Mouse (Mus musculus): ENCODE data around the gene Gc. TPM values are rescaled to one million over a fixed set of nuclear protein-coding genes. Genes with fewer than 3 reads are reported as not detected.

Gene Gc
- polyA plus RNA-seq, 1 experiment from 2014 or later: 122 TPM

DNA sequence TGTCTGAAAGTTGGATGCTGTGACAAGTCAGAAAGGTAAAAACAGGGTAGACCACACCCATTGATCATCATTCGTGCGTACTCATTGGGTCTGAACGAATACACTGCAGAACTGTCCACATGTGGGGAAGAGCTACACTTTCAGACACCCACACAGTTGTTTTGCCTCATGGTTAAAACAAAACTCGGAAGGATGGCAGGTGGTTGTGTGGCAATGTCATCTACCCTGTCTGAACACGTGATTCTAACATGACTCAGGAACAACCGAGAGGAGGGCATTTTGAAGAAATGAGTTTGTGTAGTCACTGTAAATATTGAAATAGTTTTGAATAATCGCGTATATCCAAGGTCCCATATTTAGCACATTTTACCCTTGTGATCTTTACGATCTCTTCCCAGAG lies 8.4 kb downstream of the Gc start:
- WGBS (ENCODE audit: insufficient replicate concordance): 70% methylated on average over 9 of the region's 9 CpGs
- no peak overlapping the region for H3K9ac ChIP-seq
- no peak overlapping the region for H3K4me2 ChIP-seq
- ATAC-seq (ENCODE audit: low read depth): no peak
- H3K27me3 ChIP-seq: no peaks in the 10 kb centered on the region
- no peak for DNase-seq
- no peaks in the 10 kb centered on the region for H3K9me3 ChIP-seq (replicated peaks)
- H3K4me1 ChIP-seq (replicated peaks): no peaks in the 10 kb centered on the region
- H3K36me3 ChIP-seq: no peaks in the 10 kb centered on the region; the same call in 1 of the 2 replicates
- no peak overlapping the region for H3K27ac ChIP-seq
- no peak overlapping the region for H3K4me3 ChIP-seq (replicated peaks)

DNA sequence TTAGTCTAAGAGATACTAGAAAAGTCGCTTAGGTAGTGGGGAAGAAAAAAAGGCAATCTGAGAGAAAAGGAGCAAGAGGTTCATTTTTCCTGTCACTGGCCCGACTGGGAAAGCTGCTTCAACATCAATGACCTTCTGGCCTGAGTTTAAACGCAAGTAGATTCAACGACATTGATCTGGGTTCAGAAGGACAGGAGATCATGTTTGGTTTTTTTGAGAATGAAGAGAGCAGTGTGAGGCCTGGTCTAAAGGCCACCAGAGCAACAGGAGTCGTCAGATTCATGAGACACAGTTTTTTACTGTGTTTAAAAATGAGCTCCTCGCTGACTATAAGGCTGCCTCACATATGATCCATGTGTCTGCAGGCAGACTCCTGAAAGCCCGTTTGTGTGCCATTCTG lies 9.7 kb downstream of the Gc start:
- no peak overlapping the region for H3K4me3 ChIP-seq (replicated peaks)
- H3K27me3 ChIP-seq: no peaks in the 10 kb centered on the region
- H3K4me1 ChIP-seq (replicated peaks): no peaks in the 10 kb centered on the region
- no peak overlapping the region for H3K9ac ChIP-seq
- DNase-seq (no peak), ATAC-seq (ENCODE audit: low read depth) (no peak)
- H3K4me2 ChIP-seq: no peak overlapping the region
- H3K27ac ChIP-seq: no peak overlapping the region
- no peaks in the 10 kb centered on the region for H3K9me3 ChIP-seq (replicated peaks)
- WGBS (ENCODE audit: insufficient replicate concordance): 39% methylated on average over 7 of the region's 7 CpGs
- H3K36me3 ChIP-seq: no peaks in the 10 kb centered on the region; the same call in 1 of the 2 replicates

DNA sequence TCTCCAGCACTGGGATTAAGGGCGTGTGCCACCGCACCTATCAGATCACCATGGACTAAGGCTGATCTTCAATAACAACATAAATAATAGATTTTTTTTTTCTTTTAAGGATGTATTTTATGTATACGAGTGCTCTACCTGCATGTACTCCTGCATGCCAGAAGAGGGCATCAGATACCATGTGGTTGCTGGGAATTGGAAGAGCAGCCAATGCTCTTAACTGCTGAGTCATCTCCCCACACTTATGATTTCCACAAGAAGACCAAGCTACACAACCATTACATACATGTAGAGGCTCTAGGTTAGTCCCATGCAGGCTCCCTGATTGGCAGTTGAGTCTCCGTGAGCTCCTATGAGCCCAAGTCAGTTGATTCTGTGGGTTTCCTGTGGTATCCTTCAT lies 13.3 kb downstream of the Gc start:
- DNase-seq (no peak), ATAC-seq (ENCODE audit: low read depth) (no peak)
- no peak overlapping the region for H3K9ac ChIP-seq
- H3K4me1 ChIP-seq (replicated peaks): no peaks in the 10 kb centered on the region
- H3K9me3 ChIP-seq (replicated peaks): no peaks in the 10 kb centered on the region
- no peak overlapping the region for H3K27ac ChIP-seq
- no peak overlapping the region for H3K4me2 ChIP-seq
- WGBS (ENCODE audit: insufficient replicate concordance): 68% methylated on average over 4 of the region's 4 CpGs
- no peaks in the 10 kb centered on the region for H3K27me3 ChIP-seq
- no peak overlapping the region for H3K4me3 ChIP-seq (replicated peaks)
- no peaks in the 10 kb centered on the region; the same call in 1 of the 2 replicates for H3K36me3 ChIP-seq

DNA sequence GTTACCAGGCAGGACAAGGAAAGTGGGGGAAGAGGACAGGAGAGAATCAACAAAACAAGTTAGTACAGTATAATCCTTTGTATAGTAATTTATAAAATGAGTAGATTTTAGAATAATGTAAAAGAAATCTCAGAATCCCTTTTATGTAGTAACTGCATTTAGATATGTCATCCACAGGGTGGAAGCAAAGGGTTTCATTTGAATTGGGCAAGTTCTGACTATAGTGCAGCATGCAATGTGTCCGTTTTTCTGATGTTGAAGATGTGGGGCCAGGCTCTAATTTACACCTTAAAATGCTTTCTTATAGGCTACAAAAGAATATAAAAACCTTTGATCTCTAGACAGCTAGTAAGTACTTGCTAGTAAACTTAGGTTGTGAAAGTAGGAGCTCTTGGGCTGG lies 46.2 kb downstream of the Gc start:
- Histone ChIP-seq H3K27me3 (no peaks in the 10 kb centered on the region), H3K36me3 (no peaks in the 10 kb centered on the region), H3K27ac (no peak overlapping the region), H3K4me1 (replicated peaks) (no peaks in the 10 kb centered on the region), H3K4me2 (no peak overlapping the region), H3K9ac (no peak overlapping the region), H3K9me3 (replicated peaks) (no peaks in the 10 kb centered on the region), H3K4me3 (replicated peaks) (no peak overlapping the region)
- ATAC-seq (ENCODE audit: low read depth) (no peak), DNase-seq (no peak)
- 26% methylated on average over 1 of the region's 1 CpGs for WGBS (ENCODE audit: insufficient replicate concordance)

DNA sequence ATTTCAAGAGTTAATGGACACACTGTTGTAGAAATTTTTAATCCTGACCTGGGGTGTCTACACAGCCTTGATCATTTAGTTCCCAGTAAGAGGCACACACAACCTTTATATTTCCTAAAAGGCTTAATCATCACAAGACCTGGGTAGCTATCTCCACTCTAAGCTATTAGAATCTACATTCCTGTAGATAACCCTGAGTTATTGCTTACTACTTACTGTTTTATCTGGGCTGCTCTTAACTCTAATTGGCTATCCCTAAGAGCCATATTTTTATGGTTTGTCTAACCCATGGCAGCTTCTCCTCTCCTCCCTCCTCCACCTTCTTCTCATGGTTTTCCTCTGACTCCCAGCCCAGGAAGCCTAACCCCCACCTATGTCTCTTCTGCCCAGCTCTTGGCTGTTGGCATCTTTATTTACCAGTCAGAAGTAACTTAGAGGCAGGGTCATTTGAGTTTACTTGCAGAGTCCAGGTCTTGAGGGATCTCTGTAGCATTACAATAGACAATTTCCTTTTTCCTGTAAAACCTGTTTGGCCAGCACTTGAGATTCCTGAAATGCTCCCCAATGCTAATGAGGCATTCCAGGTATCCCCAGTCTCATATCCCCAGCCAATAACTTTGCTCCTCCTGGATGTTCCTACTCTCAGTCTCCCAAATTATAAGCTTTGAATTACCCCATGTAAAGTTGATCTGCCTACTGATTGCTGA lies 50.2 kb downstream of the Gc start:
- no peak for ATAC-seq (ENCODE audit: low read depth)

DNA sequence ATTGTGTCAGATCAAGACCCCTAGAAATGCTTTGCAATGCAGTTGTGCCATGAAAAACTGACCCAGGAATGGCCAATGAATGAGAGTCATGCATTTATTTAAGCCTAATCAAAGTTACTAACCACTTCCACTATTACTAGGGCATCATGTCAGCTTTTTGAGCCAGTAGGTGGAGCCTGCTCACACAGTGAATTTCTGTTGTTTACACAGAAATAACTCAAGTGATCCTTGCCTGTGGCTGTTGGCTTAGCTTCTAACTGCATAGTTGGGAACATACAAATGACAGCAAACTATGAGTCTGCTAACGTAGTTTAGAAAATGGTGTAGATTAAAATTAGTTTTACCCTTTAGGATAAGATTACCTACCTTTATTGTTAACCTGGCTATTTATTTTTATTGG lies 52.6 kb downstream of the Gc start:
- DNase-seq (no peak), ATAC-seq (ENCODE audit: low read depth) (no peak)
- Histone ChIP-seq H3K9ac (no peak overlapping the region), H3K27ac (no peak overlapping the region), H3K4me1 (replicated peaks) (no peaks in the 10 kb centered on the region), H3K4me3 (replicated peaks) (no peak overlapping the region), H3K9me3 (replicated peaks) (no peaks in the 10 kb centered on the region), H3K4me2 (no peak overlapping the region), H3K27me3 (no peaks in the 10 kb centered on the region), H3K36me3 (no peaks in the 10 kb centered on the region)
- 60% methylated on average over 1 of the region's 1 CpGs for WGBS (ENCODE audit: insufficient replicate concordance)

More for the DNA sequence above, 50.2 kb downstream of the Gc start:
- no peaks in the 10 kb centered on the region for H3K4me1 ChIP-seq (replicated peaks)
- H3K9me3 ChIP-seq (replicated peaks): no peaks in the 10 kb centered on the region
- H3K4me2 ChIP-seq: no peak overlapping the region
- no peak overlapping the region for H3K4me3 ChIP-seq (replicated peaks)
- H3K27me3 ChIP-seq: no peaks in the 10 kb centered on the region
- no peak for DNase-seq
- H3K36me3 ChIP-seq: no peaks in the 10 kb centered on the region
- no peak overlapping the region for H3K27ac ChIP-seq
- no peak overlapping the region for H3K9ac ChIP-seq

DNA sequence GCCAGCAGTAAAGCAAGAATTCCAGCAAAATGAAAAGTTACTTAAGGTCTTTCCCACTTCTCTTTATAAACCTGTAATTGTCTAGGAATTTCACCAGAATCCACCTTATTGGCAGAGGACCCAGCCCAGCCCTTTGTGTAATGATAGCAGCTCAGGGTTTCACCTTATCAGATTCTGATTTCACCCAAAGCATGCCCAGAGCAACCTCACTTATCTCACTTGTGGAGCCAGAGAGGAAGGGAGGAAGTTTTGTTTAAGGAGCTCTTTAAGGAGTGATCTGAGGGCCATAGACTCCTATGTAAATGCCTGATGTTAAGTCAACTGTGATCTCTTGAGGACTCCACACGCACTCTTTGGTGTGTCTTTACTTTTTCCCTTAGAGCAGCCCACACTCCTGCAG lies 67.3 kb downstream of the Gc start:
- no peak overlapping the region for H3K27ac ChIP-seq
- no peaks in the 10 kb centered on the region for H3K27me3 ChIP-seq
- WGBS (ENCODE audit: insufficient replicate concordance): 23% methylated on average over 1 of the region's 1 CpGs
- no peak overlapping the region for H3K4me2 ChIP-seq
- H3K9me3 ChIP-seq (replicated peaks): no peaks in the 10 kb centered on the region; the same call in 1 of the 2 replicates
- H3K4me3 ChIP-seq (replicated peaks): no peak overlapping the region
- H3K4me1 ChIP-seq (replicated peaks): no peaks in the 10 kb centered on the region
- no peak for DNase-seq
- no peaks in the 10 kb centered on the region for H3K36me3 ChIP-seq
- H3K9ac ChIP-seq: no peak overlapping the region
- no peak for ATAC-seq (ENCODE audit: low read depth)

DNA sequence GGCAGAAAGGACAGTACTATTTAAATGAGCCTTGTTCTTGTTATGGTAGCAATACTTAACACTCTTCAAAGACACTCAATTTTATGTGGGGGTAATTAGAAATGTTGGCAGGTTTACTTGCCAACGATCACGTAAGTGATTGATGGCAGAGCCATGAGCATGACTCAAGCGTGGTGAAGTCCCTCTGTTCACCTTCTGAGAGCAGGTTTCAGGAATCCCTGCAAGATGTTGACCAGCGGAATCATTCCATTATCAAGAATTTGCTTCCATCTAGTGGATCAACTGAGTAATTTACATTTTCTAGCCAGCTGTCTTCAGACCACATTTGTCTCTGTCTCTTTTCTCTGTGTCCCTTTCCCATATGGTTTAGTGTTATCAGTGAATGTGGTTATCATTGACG lies 73.5 kb downstream of the Gc start:
- WGBS (ENCODE audit: insufficient replicate concordance): 35% methylated on average over 5 of the region's 5 CpGs
- Histone ChIP-seq H3K36me3 (no peaks in the 10 kb centered on the region), H3K27me3 (no peaks in the 10 kb centered on the region), H3K4me3 (replicated peaks) (no peak overlapping the region), H3K9me3 (replicated peaks) (no peaks in the 10 kb centered on the region), H3K27ac (no peak overlapping the region), H3K4me1 (replicated peaks) (no peaks in the 10 kb centered on the region), H3K4me2 (no peak overlapping the region), H3K9ac (no peak overlapping the region)
- ATAC-seq (ENCODE audit: low read depth) (no peak), DNase-seq (no peak)

DNA sequence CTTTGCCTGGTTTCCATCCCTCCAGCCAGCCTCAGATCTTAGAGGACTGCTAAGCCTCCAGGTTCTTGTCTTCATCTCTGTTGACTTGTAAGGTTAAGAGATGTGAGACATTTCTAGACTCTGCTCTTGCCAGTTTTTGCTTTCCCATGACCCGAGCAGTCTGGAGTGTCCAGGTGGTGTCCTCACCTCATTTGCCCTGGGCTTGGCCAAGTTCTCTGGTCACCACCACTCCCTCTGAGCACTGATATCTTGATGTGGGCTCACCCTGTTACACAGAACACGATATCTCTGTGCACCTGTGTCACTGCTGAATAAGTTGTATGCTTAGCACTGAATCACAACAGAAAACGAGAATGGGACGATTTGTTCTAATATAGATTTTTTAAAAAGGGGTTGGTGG lies 76.4 kb downstream of the Gc start:
- Histone ChIP-seq H3K27ac (no peak overlapping the region), H3K9ac (no peak overlapping the region), H3K27me3 (no peaks in the 10 kb centered on the region), H3K4me2 (no peak overlapping the region), H3K4me3 (replicated peaks) (no peak overlapping the region), H3K36me3 (no peaks in the 10 kb centered on the region), H3K4me1 (replicated peaks) (no peaks in the 10 kb centered on the region), H3K9me3 (replicated peaks) (no peaks in the 10 kb centered on the region)
- no peak for ATAC-seq (ENCODE audit: low read depth)
- 65% methylated on average over 4 of the region's 4 CpGs for WGBS (ENCODE audit: insufficient replicate concordance)
- no peak for DNase-seq

DNA sequence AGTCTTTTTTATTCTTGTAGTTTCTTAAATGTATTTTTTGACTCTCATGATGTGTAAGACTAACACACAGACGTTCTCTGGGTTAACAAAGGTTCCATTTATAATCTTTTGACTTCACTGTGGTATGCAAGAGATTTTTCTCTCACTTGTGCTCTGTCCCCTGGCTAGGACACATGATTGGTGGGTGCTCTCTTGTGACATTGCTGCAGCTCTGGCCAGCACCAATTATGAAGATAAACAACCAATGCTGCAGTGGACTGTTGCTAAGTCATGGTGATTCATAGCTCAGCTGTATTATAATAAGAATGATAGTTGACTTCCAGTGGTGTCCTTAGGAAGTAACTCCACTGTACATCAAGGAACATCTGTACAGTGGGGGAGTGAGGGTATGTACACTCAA lies 87.6 kb downstream of the Gc start:
- no peak for DNase-seq
- H3K9me3 ChIP-seq (replicated peaks): no peaks in the 10 kb centered on the region
- 16% methylated on average over 1 of the region's 1 CpGs for whole genome bisulfite sequencing (ENCODE audit: insufficient replicate concordance)

DNA sequence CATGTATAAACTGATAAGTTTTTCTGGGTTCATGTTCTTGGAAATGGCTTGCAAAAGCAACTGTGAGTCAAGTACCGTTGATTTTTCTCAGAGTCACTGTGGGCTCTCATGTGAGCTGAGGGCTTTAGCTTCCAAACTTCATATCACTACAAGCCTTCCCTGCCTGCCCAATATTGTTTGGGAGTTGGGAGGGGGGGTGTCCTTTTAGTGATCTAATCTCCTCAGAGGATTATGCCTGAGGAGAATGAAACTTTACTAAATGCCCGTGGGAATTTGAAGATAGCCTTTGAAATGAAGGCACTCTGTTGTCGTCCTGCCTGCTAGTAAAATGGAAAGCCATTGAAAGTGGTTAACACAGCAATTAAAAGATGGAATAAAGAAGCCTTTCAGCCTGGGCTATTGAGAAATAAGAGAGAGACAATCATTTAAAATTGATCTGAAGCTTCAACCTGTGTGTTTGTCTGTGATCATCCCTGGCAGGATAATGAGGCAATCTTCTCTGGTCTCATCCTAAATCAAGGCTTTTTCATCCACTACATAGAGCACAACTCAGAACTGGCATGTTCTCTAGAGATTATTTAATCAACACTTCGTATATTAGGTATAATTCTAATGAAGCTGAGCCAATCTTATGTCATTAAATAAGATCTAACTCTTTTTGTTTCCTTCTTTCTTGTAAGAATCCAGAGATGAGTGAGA lies 89.5 kb downstream of the Gc start:
- DNase-seq (no peak), ATAC-seq (ENCODE audit: low read depth) (no peak)
- H3K27ac ChIP-seq: no peak overlapping the region
- no peak overlapping the region for H3K9ac ChIP-seq
- H3K27me3 ChIP-seq: no peaks in the 10 kb centered on the region
- H3K4me1 ChIP-seq (replicated peaks): no peaks in the 10 kb centered on the region
- H3K9me3 ChIP-seq (replicated peaks): no peaks in the 10 kb centered on the region
- WGBS (ENCODE audit: insufficient replicate concordance): 49% methylated on average over 4 of the region's 4 CpGs
- H3K36me3 ChIP-seq: no peaks in the 10 kb centered on the region
- no peak overlapping the region for H3K4me3 ChIP-seq (replicated peaks)
- no peak overlapping the region for H3K4me2 ChIP-seq

More for the DNA sequence above, 87.6 kb downstream of the Gc start:
- Histone ChIP-seq H3K4me3 (replicated peaks) (no peak overlapping the region), H3K27ac (no peak overlapping the region), H3K4me2 (no peak overlapping the region), H3K9ac (no peak overlapping the region), H3K27me3 (no peaks in the 10 kb centered on the region), H3K36me3 (no peaks in the 10 kb centered on the region), H3K4me1 (replicated peaks) (no peaks in the 10 kb centered on the region)
- ATAC-seq (ENCODE audit: low read depth): no peak

Data from liver, embryonic 13.5 days (tissue).